Mouse (Mus musculus) left cerebral cortex, postnatal 4 days (tissue): ENCODE data around the gene Mob3a. TPM values are rescaled to one million over a fixed set of nuclear protein-coding genes. Genes with fewer than 3 reads are reported as not detected.

Experiments used
- DNase-seq: peaks from one replicate; pipeline ENCODE4 v3.0.0-alpha.2; 2022
- intact Hi-C: fragments of 180-260 bp; cut with DNase I; formaldehyde crosslinking; loops from one replicate; pipeline ENCODE4 v1.15.1; 2025
- total RNA-seq, 2 experiments: library from RNA; stranded (reverse); gene quantifications; 2 replicates each; pipeline ENCODE4 v1.2.3; 2021

Mob3a gene
- 10 to 100 TPM; 52.0 to 52.1 TPM for total RNA-seq

- intact Hi-C loops = no loop called here
These were observed at the start of gene Mob3a, which contains the start of gene Izumo4 for GRCm38 (mm10) chr10:80701721-80702535. Gene Mob3a, minus strand, starts transcription at chr10:80701977. Gene Izumo4, plus strand, starts transcription at chr10:80702184.

GRCm38 (mm10) chr10:80751188-80751832 lies 49.5 kb upstream of the Mob3a start:
- DNase-seq = no peak

More at GRCm38 (mm10) chr10:80701721-80702535, at the start of gene Mob3a, which contains the start of gene Izumo4:
- DNase-seq = peak; percentile 99

GRCm38 (mm10) chr10:80748609-80749008 lies 46.8 kb upstream of the Mob3a start:
- intact Hi-C loops = no loop called here
- DNase-seq = no peak

More at GRCm38 (mm10) chr10:80751188-80751832, 49.5 kb upstream of the Mob3a start:
- intact Hi-C loops = no loop called here

GRCm38 (mm10) chr10:80747410-80747809 lies 45.6 kb upstream of the Mob3a start:
- DNase-seq = peak; percentile 84
- intact Hi-C loops = no loop called here

- intact Hi-C loops = no loop called here
- DNase-seq = no peak
These were observed 42.5 kb upstream of the Mob3a start for GRCm38 (mm10) chr10:80744262-80744661.

GRCm38 (mm10) chr10:80742180-80742978 lies 40.6 kb upstream of the Mob3a start, which contains the start of gene Ap3d1:
Gene Ap3d1, minus strand, starts transcription at chr10:80742264.
- intact Hi-C loops = no loop called here
- DNase-seq = peak; percentile 96

GRCm38 (mm10) chr10:80741634-80742179 lies 39.9 kb upstream of the Mob3a start:
- peak; percentile 22 for DNase-seq
- intact Hi-C loops = no loop called here

- intact Hi-C loops = no loop called here
- DNase-seq = no peak
These were observed 39.4 kb upstream of the Mob3a start for GRCm38 (mm10) chr10:80741146-80741545.

- no peak for DNase-seq
- intact Hi-C loops = no loop called here
These were observed 36.9 kb upstream of the Mob3a start for GRCm38 (mm10) chr10:80738657-80739056.

GRCm38 (mm10) chr10:80736731-80737130 lies 35.0 kb upstream of the Mob3a start:
- peak; percentile 51 for DNase-seq
- intact Hi-C loops = no loop called here

GRCm38 (mm10) chr10:80732611-80733101 lies 30.9 kb upstream of the Mob3a start:
- intact Hi-C loops = no loop called here
- no peak for DNase-seq

- intact Hi-C loops = no loop called here
- no peak for DNase-seq
These were observed 25.8 kb upstream of the Mob3a start for GRCm38 (mm10) chr10:80727369-80728127.

- no peak for DNase-seq
- intact Hi-C loops = no loop called here
These were observed 15.5 kb upstream of the Mob3a start for GRCm38 (mm10) chr10:80717281-80717680.

GRCm38 (mm10) chr10:80710834-80711233 lies 9.1 kb upstream of the Mob3a start:
- intact Hi-C loops = no loop called here
- DNase-seq = no peak

- intact Hi-C loops = loop anchor here (5.0 kb wide), 1 partner anchor 82 kb away; no protein-coding TSS in a partner anchor
- DNase-seq = no peak
These were observed 3.7 kb upstream of the Mob3a start for GRCm38 (mm10) chr10:80705479-80705878.

- intact Hi-C loops = loop anchor here (5.0 kb wide), 1 partner anchor 82 kb away; no protein-coding TSS in a partner anchor
- DNase-seq = no peak
These were observed 3.3 kb upstream of the Mob3a start for GRCm38 (mm10) chr10:80705033-80705432.

- intact Hi-C loops = no loop called here
- no peak for DNase-seq
These were observed 2.6 kb upstream of the Mob3a start for GRCm38 (mm10) chr10:80704418-80704817.

GRCm38 (mm10) chr10:80703643-80704042 lies 1.9 kb upstream of the Mob3a start:
- intact Hi-C loops = no loop called here

GRCm38 (mm10) chr10:80702536-80703390 lies 986 bp upstream of the Mob3a start:
- DNase-seq = peak; percentile 96
- intact Hi-C loops = no loop called here

More at GRCm38 (mm10) chr10:80703643-80704042, 1.9 kb upstream of the Mob3a start:
- no peak for DNase-seq
